Mouse (Mus musculus): ENCODE data around the gene Tecpr2. TPM values are rescaled to one million over a fixed set of nuclear protein-coding genes. Genes with fewer than 3 reads are reported as not detected.

The Tecpr2 gene
- polyA plus RNA-seq, 1 experiment from 2014 or later = 2.3 TPM

DNA sequence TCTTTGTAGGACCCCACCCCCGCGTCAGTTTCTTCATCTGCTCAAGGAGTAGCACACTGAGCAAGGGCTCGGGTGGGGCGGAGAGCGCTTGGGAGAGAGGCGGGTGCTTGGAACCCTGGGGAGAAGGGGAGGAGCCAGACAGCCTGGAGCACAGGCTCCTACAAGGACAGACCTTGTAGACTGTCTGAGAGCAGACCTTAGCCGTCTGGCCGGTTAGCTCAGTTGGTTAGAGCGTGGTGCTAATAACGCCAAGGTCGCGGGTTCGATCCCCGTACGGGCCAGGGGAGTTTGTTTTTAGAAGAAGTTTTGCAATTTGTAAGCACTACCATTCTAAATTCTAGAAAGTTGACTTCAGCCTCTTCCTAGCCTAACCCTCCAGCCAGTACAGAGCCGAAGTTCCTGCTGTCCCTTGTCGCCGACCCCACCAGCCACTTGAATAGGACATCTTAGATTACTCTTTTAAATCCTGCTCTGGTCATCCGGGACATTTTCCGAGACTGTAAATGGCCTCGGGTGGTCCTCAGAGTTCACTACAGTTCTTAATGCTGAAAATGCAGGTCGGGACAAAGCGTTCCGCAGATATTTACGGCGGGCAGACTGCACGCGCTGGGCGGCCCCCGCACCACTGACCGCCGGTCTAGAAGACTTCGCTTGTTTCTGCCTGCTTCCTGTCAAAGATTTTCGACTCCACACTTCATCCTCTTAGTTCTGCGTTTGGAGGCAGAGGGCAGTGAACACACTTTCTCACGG, 43.8 kb upstream of the Tecpr2 start:
- Histone ChIP-seq H3K4me1 (ENCODE audit: control insufficient read depth in 2 of 2, insufficient read depth in 2 of 2, low read length in 2 of 2) (peaks cover 7 to 10% of the 10 kb centered on the region in 2 experiments), H3K4me2 (ENCODE audit: low read length) (peak overlapping the region; percentile 91), H3K27me3 (ENCODE audit: control insufficient read depth, insufficient read depth, low read length) (no peaks in the 10 kb centered on the region), H3K4me3 (ENCODE audit: control insufficient read depth in 1 of 2, insufficient read depth in 1 of 2, low read depth in 1 of 2, low read length in 2 of 2) (peak overlapping the region; percentile 56 to 60), H3K27ac (replicated peaks in 1 of 2; ENCODE audit: control insufficient read depth in 1 of 2, insufficient read depth in 1 of 2, low read depth in 2 of 2, low read length in 2 of 2) (peak overlapping the region; percentile 83 to 85), H3K9ac (ENCODE audit: low read length) (peak overlapping the region; percentile 79), H3K36me3 (ENCODE audit: control insufficient read depth, insufficient read depth, low read length) (no peaks in the 10 kb centered on the region), H3K9me3 (ENCODE audit: control insufficient read depth, low read length) (no peaks in the 10 kb centered on the region)
- ATAC-seq (ENCODE audit: insufficient number of reproducible peaks, insufficient read depth, low FRiP score, low read depth) = peak; percentile 91
- WGBS = 0% methylated on average over 36 of the region's 36 CpGs

DNA sequence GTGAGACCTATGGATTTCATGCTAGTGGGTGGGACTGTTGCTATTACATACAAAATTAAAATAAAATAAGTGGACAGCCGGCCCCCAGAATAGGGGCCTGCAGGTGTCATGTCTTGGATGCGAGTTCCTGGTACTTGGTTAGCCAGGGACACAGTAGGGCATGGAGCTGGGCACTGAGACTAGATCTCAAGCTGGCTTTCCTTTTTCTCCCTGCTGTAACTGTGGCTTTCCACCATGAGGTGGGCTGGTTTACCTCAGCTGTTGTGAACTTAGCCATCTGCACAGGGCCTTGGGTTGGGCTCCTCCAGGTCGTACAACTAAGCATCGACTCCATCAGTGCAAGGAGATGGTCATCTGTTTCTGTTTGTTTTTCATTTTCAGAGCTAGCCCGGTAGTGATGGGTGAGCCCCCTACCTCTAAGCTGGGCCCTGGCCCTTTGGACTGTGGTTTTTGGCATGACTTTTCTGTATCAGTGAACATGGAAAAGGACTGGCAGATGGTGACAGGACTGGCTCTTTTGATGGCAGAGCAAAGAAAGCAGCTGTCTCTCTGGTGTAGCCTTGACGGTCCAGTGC, 42.8 kb upstream of the Tecpr2 start:
- Histone ChIP-seq H3K4me2 (ENCODE audit: low read length) (peak overlapping the region; percentile 91), H3K9me3 (ENCODE audit: control insufficient read depth, low read length) (no peaks in the 10 kb centered on the region), H3K4me3 (ENCODE audit: control insufficient read depth in 1 of 2, insufficient read depth in 1 of 2, low read depth in 1 of 2, low read length in 2 of 2) (peak overlapping the region; percentile 56 to 60), H3K9ac (ENCODE audit: low read length) (peak overlapping the region; percentile 79), H3K4me1 (ENCODE audit: control insufficient read depth in 2 of 2, insufficient read depth in 2 of 2, low read length in 2 of 2) (peaks cover 14 to 18% of the 10 kb centered on the region in 2 experiments), H3K36me3 (ENCODE audit: control insufficient read depth, insufficient read depth, low read length) (no peaks in the 10 kb centered on the region), H3K27me3 (ENCODE audit: control insufficient read depth, insufficient read depth, low read length) (no peaks in the 10 kb centered on the region), H3K27ac (replicated peaks in 1 of 2; ENCODE audit: control insufficient read depth in 1 of 2, insufficient read depth in 1 of 2, low read depth in 2 of 2, low read length in 2 of 2) (peak overlapping the region in 1 of 2 experiments; percentile 85; a peak in 1 of 4 replicates)
- ATAC-seq (ENCODE audit: insufficient number of reproducible peaks, insufficient read depth, low FRiP score, low read depth) = no peak
- 63% methylated on average over 6 of the region's 6 CpGs for WGBS

DNA sequence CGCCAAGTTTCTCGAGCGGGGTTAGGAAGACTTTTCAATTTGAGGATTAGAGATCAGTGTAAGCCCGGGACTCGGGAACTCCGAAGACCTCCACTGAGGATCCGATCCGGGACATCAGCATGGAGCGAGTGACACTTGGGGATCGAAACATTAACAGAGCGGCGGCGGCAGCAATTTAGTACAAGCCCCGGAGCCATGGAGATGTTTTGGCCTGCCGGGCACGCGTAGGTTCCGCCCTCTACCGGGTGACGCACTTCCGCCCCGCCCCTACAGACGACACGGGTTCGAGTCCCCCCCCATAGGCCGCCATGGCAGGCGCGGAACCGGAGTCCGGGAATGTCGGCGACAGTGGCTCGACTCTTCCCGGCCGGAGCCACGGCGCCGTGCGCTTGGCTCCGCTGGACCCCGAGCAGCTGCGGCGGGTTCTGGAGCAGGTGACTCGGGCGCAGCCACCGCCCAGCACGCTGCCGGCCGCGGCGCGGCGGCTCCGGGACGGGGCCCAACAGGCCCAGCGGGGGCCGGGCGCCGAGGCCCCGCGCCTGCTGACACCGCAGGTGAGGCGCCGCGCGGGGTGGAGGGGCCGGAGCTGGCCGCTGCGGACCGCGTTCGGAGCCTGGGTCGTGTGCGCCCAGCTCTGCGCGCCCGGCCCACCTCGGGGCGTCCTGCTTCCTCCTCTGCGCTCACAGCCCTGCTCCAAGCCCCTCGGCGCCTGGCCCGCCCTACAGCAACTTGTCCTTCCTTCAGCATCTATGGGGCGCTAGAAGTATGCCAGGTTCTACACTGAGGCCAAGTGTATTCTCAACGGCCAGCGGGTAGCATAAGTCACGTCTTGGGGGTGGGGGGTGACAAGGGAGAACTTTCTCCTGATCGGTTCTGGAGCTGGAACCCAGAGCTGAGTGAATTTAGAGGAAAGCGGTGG, 38.8 kb upstream of the Tecpr2 start, which contains the start of gene Zfp839:
TSS of gene Zfp839 (plus strand) at position 244 of the 919 bp plus-strand sequence.
- Histone ChIP-seq H3K27me3 (ENCODE audit: control insufficient read depth, insufficient read depth, low read length) (no peaks in the 10 kb centered on the region), H3K9me3 (ENCODE audit: control insufficient read depth, low read length) (no peaks in the 10 kb centered on the region), H3K36me3 (ENCODE audit: control insufficient read depth, insufficient read depth, low read length) (peaks cover 3% of the 10 kb centered on the region), H3K27ac (replicated peaks in 1 of 2; ENCODE audit: control insufficient read depth in 1 of 2, insufficient read depth in 1 of 2, low read depth in 2 of 2, low read length in 2 of 2) (peak within 1 kb of the TSS; percentile 48 to 75), H3K9ac (ENCODE audit: low read length) (peak within 1 kb of the TSS; percentile 90), H3K4me2 (ENCODE audit: low read length) (peak within 1 kb of the TSS; percentile 74), H3K4me1 (ENCODE audit: control insufficient read depth in 2 of 2, insufficient read depth in 2 of 2, low read length in 2 of 2) (peaks cover 17 to 23% of the 10 kb centered on the region in 2 experiments), H3K4me3 (ENCODE audit: control insufficient read depth in 1 of 2, insufficient read depth in 1 of 2, low read depth in 1 of 2, low read length in 2 of 2) (peak within 1 kb of the TSS; percentile 89 to 93)
- WGBS = under 1% methylated on average over 84 of the region's 89 CpGs
- ATAC-seq (ENCODE audit: insufficient number of reproducible peaks, insufficient read depth, low FRiP score, low read depth) = peak; percentile 72

DNA sequence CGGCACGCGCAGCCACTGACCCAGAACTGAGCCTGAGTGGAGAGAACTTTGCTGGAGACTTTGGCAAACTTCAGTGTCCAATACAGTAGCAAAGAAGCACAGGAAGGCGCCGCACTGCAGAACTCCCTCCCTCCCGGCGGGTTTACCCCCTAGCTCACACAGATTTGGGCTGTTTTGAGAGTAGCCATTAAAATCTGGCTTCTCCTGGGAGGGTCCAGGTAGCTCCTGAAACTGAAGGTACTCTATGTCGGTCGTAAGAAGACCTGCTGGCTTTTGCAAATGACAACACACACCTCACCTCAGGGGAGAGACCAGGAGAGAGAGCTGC, 38.2 kb upstream of the Tecpr2 start:
- H3K9me3 ChIP-seq (ENCODE audit: control insufficient read depth, low read length) = no peaks in the 10 kb centered on the region
- 18% methylated on average over 9 of the region's 9 CpGs for WGBS
- H3K36me3 ChIP-seq (ENCODE audit: control insufficient read depth, insufficient read depth, low read length) = peaks cover 10% of the 10 kb centered on the region
- H3K4me2 ChIP-seq (ENCODE audit: low read length) = peak overlapping the region; percentile 74
- no peaks in the 10 kb centered on the region for H3K27me3 ChIP-seq (ENCODE audit: control insufficient read depth, insufficient read depth, low read length)
- H3K4me3 ChIP-seq (ENCODE audit: control insufficient read depth in 1 of 2, insufficient read depth in 1 of 2, low read depth in 1 of 2, low read length in 2 of 2) = peak overlapping the region; percentile 89 to 93
- peak overlapping the region; percentile 48 to 75 for H3K27ac ChIP-seq (replicated peaks in 1 of 2; ENCODE audit: control insufficient read depth in 1 of 2, insufficient read depth in 1 of 2, low read depth in 2 of 2, low read length in 2 of 2)
- peak overlapping the region; percentile 90 for H3K9ac ChIP-seq (ENCODE audit: low read length)
- no peak for ATAC-seq (ENCODE audit: insufficient number of reproducible peaks, insufficient read depth, low FRiP score, low read depth)
- H3K4me1 ChIP-seq (ENCODE audit: control insufficient read depth in 2 of 2, insufficient read depth in 2 of 2, low read length in 2 of 2) = peaks cover 16 to 22% of the 10 kb centered on the region in 2 experiments

DNA sequence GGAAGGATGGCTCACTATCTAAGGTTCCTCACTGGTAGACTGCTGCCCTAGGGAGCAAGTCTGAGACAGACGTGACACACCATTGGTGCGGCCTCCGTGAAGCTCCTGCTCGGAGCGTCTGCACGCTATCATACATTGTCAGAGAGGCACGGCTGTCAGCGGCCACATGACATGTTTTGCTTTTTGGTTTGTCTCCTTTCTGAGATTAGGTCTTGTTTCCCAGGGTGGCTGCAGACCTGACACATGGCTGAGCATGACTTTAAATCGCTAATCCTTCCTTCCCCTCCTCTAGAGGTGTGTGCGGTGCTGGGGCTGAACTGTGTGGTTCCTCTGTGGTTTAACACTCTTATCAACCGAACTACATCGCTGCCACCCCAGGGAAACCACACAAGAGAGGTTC, 37.6 kb upstream of the Tecpr2 start:
- H3K4me1 ChIP-seq (ENCODE audit: control insufficient read depth in 2 of 2, insufficient read depth in 2 of 2, low read length in 2 of 2) = peaks cover 11 to 17% of the 10 kb centered on the region in 2 experiments
- 27% methylated on average over 12 of the region's 12 CpGs for WGBS
- no peak for ATAC-seq (ENCODE audit: insufficient number of reproducible peaks, insufficient read depth, low FRiP score, low read depth)
- H3K27me3 ChIP-seq (ENCODE audit: control insufficient read depth, insufficient read depth, low read length) = no peaks in the 10 kb centered on the region
- H3K9me3 ChIP-seq (ENCODE audit: control insufficient read depth, low read length) = no peaks in the 10 kb centered on the region
- H3K9ac ChIP-seq (ENCODE audit: low read length) = peak overlapping the region; percentile 21; the same call in 1 of the 2 replicates
- H3K27ac ChIP-seq (replicated peaks in 1 of 2; ENCODE audit: control insufficient read depth in 1 of 2, insufficient read depth in 1 of 2, low read depth in 2 of 2, low read length in 2 of 2) = no peak overlapping the region; a peak in 1 of 4 replicates
- peak overlapping the region; percentile 74 for H3K4me2 ChIP-seq (ENCODE audit: low read length)
- peaks cover 14% of the 10 kb centered on the region for H3K36me3 ChIP-seq (ENCODE audit: control insufficient read depth, insufficient read depth, low read length)
- H3K4me3 ChIP-seq (ENCODE audit: control insufficient read depth in 1 of 2, insufficient read depth in 1 of 2, low read depth in 1 of 2, low read length in 2 of 2) = peak overlapping the region; percentile 89 to 93; a peak in 3 of 4 replicates

DNA sequence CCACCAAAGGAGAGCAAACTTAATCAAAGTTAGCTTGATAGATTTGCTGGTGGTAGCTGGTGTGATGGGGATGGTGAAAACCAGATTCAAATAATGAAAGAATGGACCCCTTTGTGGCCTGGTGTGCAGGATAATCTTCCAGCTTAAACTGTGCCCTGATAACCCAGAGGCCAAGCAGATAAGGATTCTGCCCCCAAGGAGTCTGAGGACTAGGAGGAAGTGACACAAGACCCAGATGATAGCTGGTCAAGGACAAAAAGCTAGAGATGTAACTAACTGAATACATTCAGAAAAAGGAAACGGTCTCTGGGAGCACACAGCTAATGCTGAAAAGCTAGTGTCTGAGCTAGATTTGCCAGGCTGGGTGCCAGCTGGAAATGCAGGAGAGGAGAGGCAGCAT, 37.1 kb upstream of the Tecpr2 start:
- no peak overlapping the region for H3K27ac ChIP-seq (replicated peaks in 1 of 2; ENCODE audit: control insufficient read depth in 1 of 2, insufficient read depth in 1 of 2, low read depth in 2 of 2, low read length in 2 of 2)

More for the DNA sequence above, 37.1 kb upstream of the Tecpr2 start:
- no peaks in the 10 kb centered on the region for H3K9me3 ChIP-seq (ENCODE audit: control insufficient read depth, low read length)
- H3K36me3 ChIP-seq (ENCODE audit: control insufficient read depth, insufficient read depth, low read length) = peaks cover 17% of the 10 kb centered on the region
- ATAC-seq (ENCODE audit: insufficient number of reproducible peaks, insufficient read depth, low FRiP score, low read depth) = no peak
- no peak overlapping the region for H3K4me3 ChIP-seq (ENCODE audit: control insufficient read depth in 1 of 2, insufficient read depth in 1 of 2, low read depth in 1 of 2, low read length in 2 of 2)
- H3K4me1 ChIP-seq (ENCODE audit: control insufficient read depth in 2 of 2, insufficient read depth in 2 of 2, low read length in 2 of 2) = peaks cover 11 to 16% of the 10 kb centered on the region in 2 experiments
- no peak overlapping the region for H3K9ac ChIP-seq (ENCODE audit: low read length)
- H3K27me3 ChIP-seq (ENCODE audit: control insufficient read depth, insufficient read depth, low read length) = no peaks in the 10 kb centered on the region
- WGBS = 53% methylated on average over 1 of the region's 1 CpGs
- H3K4me2 ChIP-seq (ENCODE audit: low read length) = peak overlapping the region; percentile 74; the same call in 1 of the 2 replicates
